Mouse (Mus musculus): ENCODE results near the gene Blmh. TPM values are rescaled to one million over a fixed set of nuclear protein-coding genes. Genes with fewer than 3 reads are reported as not detected.

Gene Blmh
- total and polyA plus RNA-seq, 2 experiments from 2014 or later = 40.2 to 63.7 TPM

- H3K4me1 ChIP-seq (ENCODE audit: control insufficient read depth, insufficient read depth) = peaks cover 13% of the 10 kb centered on the region; the same call in 1 of the 2 replicates
- H3K27me3 ChIP-seq (ENCODE audit: control insufficient read depth, insufficient read depth, low read length) = peaks cover 54% of the 10 kb centered on the region
- no peaks in the 10 kb centered on the region for H3K9me3 ChIP-seq (replicated peaks; ENCODE audit: control insufficient read depth, low read length)
- DNase-seq (ENCODE audit: low spot score) (no peak), ATAC-seq (ENCODE audit: insufficient read depth, low read depth) (no peak)
- no peaks in the 10 kb centered on the region for H3K36me3 ChIP-seq (replicated peaks; ENCODE audit: control insufficient read depth, insufficient read depth, low read length)
- no peak overlapping the region for H3K9ac ChIP-seq (replicated peaks; ENCODE audit: low read depth, low read length)
- H3K4me3 ChIP-seq (ENCODE audit: low read depth, low read length) = no peak overlapping the region
- TF ChIP-seq CTCF (IDR thresholded peaks at IDR 0.05; ENCODE audit: low read depth) (no peak), EP300 (IDR thresholded peaks at IDR 0.05; ENCODE audit: low read depth) (no peak)
- WGBS = 58% methylated on average over 5 of the region's 5 CpGs
- no peak overlapping the region for H3K27ac ChIP-seq (ENCODE audit: low read depth)
- H3K4me2 ChIP-seq (ENCODE audit: low read depth, low read length) = no peak overlapping the region
These were observed 76.1 kb downstream of the Blmh start for GRCm38 (mm10) chr11:77000741-77001140.

- H3K9me3 ChIP-seq (replicated peaks; ENCODE audit: control insufficient read depth, low read length) = no peaks in the 10 kb centered on the region
- ATAC-seq (ENCODE audit: insufficient read depth, low read depth) (no peak), DNase-seq (ENCODE audit: low spot score) (no peak)
- H3K4me1 ChIP-seq (ENCODE audit: control insufficient read depth, insufficient read depth) = peaks cover 17% of the 10 kb centered on the region; the same call in 1 of the 2 replicates
- no peak for TF ChIP-seq CTCF (IDR thresholded peaks at IDR 0.05; ENCODE audit: low read depth)
- TF ChIP-seq EP300 (IDR thresholded peaks at IDR 0.05; ENCODE audit: low read depth) = no peak
- H3K4me3 ChIP-seq (ENCODE audit: low read depth, low read length) = no peak overlapping the region
- no peaks in the 10 kb centered on the region for H3K36me3 ChIP-seq (replicated peaks; ENCODE audit: control insufficient read depth, insufficient read depth, low read length)
- H3K9ac ChIP-seq (replicated peaks; ENCODE audit: low read depth, low read length) = no peak overlapping the region
- WGBS = 38% methylated on average over 1 of the region's 1 CpGs
- H3K27me3 ChIP-seq (ENCODE audit: control insufficient read depth, insufficient read depth, low read length) = peaks cover 44% of the 10 kb centered on the region
- H3K27ac ChIP-seq (ENCODE audit: low read depth) = no peak overlapping the region
- no peak overlapping the region for H3K4me2 ChIP-seq (ENCODE audit: low read depth, low read length)
These were observed 77.8 kb downstream of the Blmh start for GRCm38 (mm10) chr11:77002361-77002760.

- 0 out of 2 replicates have a peak, but pooled peaks cover 5% of the 10 kb centered on the region for H3K4me1 ChIP-seq (ENCODE audit: control insufficient read depth, insufficient read depth)
- 59% methylated on average over 4 of the region's 4 CpGs for WGBS
- peaks cover 10% of the 10 kb centered on the region for H3K27me3 ChIP-seq (ENCODE audit: control insufficient read depth, insufficient read depth, low read length)
- no peak overlapping the region for H3K27ac ChIP-seq (ENCODE audit: low read depth)
- no peaks in the 10 kb centered on the region for H3K36me3 ChIP-seq (replicated peaks; ENCODE audit: control insufficient read depth, insufficient read depth, low read length)
- H3K9ac ChIP-seq (replicated peaks; ENCODE audit: low read depth, low read length) = no peak overlapping the region
- H3K9me3 ChIP-seq (replicated peaks; ENCODE audit: control insufficient read depth, low read length) = no peaks in the 10 kb centered on the region
- DNase-seq (ENCODE audit: low spot score) = no peak
- TF ChIP-seq CTCF (IDR thresholded peaks at IDR 0.05; ENCODE audit: low read depth) (no peak), EP300 (IDR thresholded peaks at IDR 0.05; ENCODE audit: low read depth) (no peak)
- no peak overlapping the region for H3K4me3 ChIP-seq (ENCODE audit: low read depth, low read length)
- no peak overlapping the region for H3K4me2 ChIP-seq (ENCODE audit: low read depth, low read length)
- ATAC-seq (ENCODE audit: insufficient read depth, low read depth) = no peak
These were observed 81.3 kb downstream of the Blmh start for GRCm38 (mm10) chr11:77005881-77006280.

- peaks cover 4% of the 10 kb centered on the region for H3K27me3 ChIP-seq (ENCODE audit: control insufficient read depth, insufficient read depth, low read length)
- no peak overlapping the region for H3K4me3 ChIP-seq (ENCODE audit: low read depth, low read length)
- H3K4me2 ChIP-seq (ENCODE audit: low read depth, low read length) = no peak overlapping the region
- ATAC-seq (ENCODE audit: insufficient read depth, low read depth) (no peak), DNase-seq (ENCODE audit: low spot score) (no peak)
- H3K9ac ChIP-seq (replicated peaks; ENCODE audit: low read depth, low read length) = no peak overlapping the region
- H3K9me3 ChIP-seq (replicated peaks; ENCODE audit: control insufficient read depth, low read length) = no peaks in the 10 kb centered on the region
- H3K27ac ChIP-seq (ENCODE audit: low read depth) = no peak overlapping the region
- TF ChIP-seq CTCF (IDR thresholded peaks at IDR 0.05; ENCODE audit: low read depth) = no peak
- TF ChIP-seq EP300 (IDR thresholded peaks at IDR 0.05; ENCODE audit: low read depth) = no peak
- no peaks in the 10 kb centered on the region for H3K36me3 ChIP-seq (replicated peaks; ENCODE audit: control insufficient read depth, insufficient read depth, low read length)
- 20% methylated on average over 6 of the region's 6 CpGs for WGBS
- H3K4me1 ChIP-seq (ENCODE audit: control insufficient read depth, insufficient read depth) = 0 out of 2 replicates have a peak, but pooled peaks cover 5% of the 10 kb centered on the region
These were observed 82.0 kb downstream of the Blmh start for GRCm38 (mm10) chr11:77006616-77007015.

- 48% methylated on average over 16 of the region's 16 CpGs for WGBS
- no peak for ATAC-seq (ENCODE audit: insufficient read depth, low read depth)
- Histone ChIP-seq H3K9me3 (replicated peaks; ENCODE audit: control insufficient read depth, low read length) (no peaks in the 10 kb centered on the region), H3K4me2 (ENCODE audit: low read depth, low read length) (no peak overlapping the region), H3K9ac (replicated peaks; ENCODE audit: low read depth, low read length) (no peak overlapping the region), H3K27ac (ENCODE audit: low read depth) (no peak overlapping the region), H3K4me1 (ENCODE audit: control insufficient read depth, insufficient read depth) (0 out of 2 replicates have a peak, but pooled peaks cover 5% of the 10 kb centered on the region), H3K4me3 (ENCODE audit: low read depth, low read length) (no peak overlapping the region), H3K27me3 (ENCODE audit: control insufficient read depth, insufficient read depth, low read length) (no peaks in the 10 kb centered on the region), H3K36me3 (replicated peaks; ENCODE audit: control insufficient read depth, insufficient read depth, low read length) (no peaks in the 10 kb centered on the region)
- TF ChIP-seq CTCF (IDR thresholded peaks at IDR 0.05; ENCODE audit: low read depth) = no peak
- no peak for TF ChIP-seq EP300 (IDR thresholded peaks at IDR 0.05; ENCODE audit: low read depth)
- DNase-seq (ENCODE audit: low spot score) = no peak
These were observed 84.7 kb downstream of the Blmh start for GRCm38 (mm10) chr11:77009069-77010025.

Data from heart, postnatal 0 days (tissue).